Mouse (Mus musculus) hindbrain, embryonic 15.5 days (tissue): ENCODE data around the gene Igf2bp3. TPM values are rescaled to one million over a fixed set of nuclear protein-coding genes. Genes with fewer than 3 reads are reported as not detected.
A peak's percentile ranks its signal among the peaks of the same experiment; 100 is the strongest.

ENCODE experiments used
- ATAC-seq: fragments of 200-750 bp; cut with Nextera tagmentation; 2 replicates; pipeline ENCODE4 v1.8.0; 2017; ENCODE audit warnings: low read depth, moderate number of reproducible peaks, moderate TSS enrichment; ENCODE audit not compliant: low FRiP score
- H3K27ac ChIP-seq: fragments of 300-500 bp; sonication (generic); replicated peaks from 2 replicates; pipeline ENCODE4 v1.5.1; 2015; ENCODE audit warnings: mild to moderate bottlenecking, inconsistent platforms
- H3K27me3 ChIP-seq: fragments of 300-500 bp; sonication (generic); 2 replicates; pipeline ENCODE4 v1.6.1; 2015; ENCODE audit warnings: control low read depth, inconsistent platforms
- H3K36me3 ChIP-seq: fragments of 300-500 bp; sonication (generic); 2 replicates; pipeline ENCODE4 v1.6.1; 2015; ENCODE audit warnings: control low read depth, inconsistent platforms
- H3K4me1 ChIP-seq: fragments of 300-500 bp; sonication (generic); replicated peaks from 2 replicates; pipeline ENCODE4 v1.6.1; 2015; ENCODE audit warnings: control low read depth, inconsistent platforms
- H3K4me2 ChIP-seq: fragments of 300-500 bp; sonication (generic); 2 replicates; pipeline ENCODE4 v1.6.1; 2015; ENCODE audit warnings: moderate library complexity, mild to moderate bottlenecking, inconsistent platforms
- H3K4me3 ChIP-seq: fragments of 300-500 bp; sonication (generic); 2 replicates; pipeline ENCODE4 v1.5.1; 2015; ENCODE audit warnings: mild to moderate bottlenecking, inconsistent platforms
- H3K9ac ChIP-seq: fragments of 300-500 bp; sonication (generic); 2 replicates; pipeline ENCODE4 v1.6.1; 2015; ENCODE audit warnings: inconsistent platforms
- H3K9me3 ChIP-seq: fragments of 300-500 bp; sonication (generic); 2 replicates; pipeline ENCODE4 v1.6.1; 2016; ENCODE audit warnings: control low read depth, inconsistent platforms
- WGBS: fragments of 180-500 bp; shearing (Covaris S2); methylation state at CpG from one replicate; pipeline ENCODE4 v1.1.7; 2015; 5-methylcytosine and 5-hydroxymethylcytosine counted together
- polyA plus RNA-seq: library from polyadenylated mRNA; unstranded; fragments of >200 nt; fragmentation: Nextera tagmentation; extraction: Ambion mirVana; gene quantifications from 2 replicates; pipeline ENCODE4 v1.2.1, GENCODE M21; 2015

Gene Igf2bp3
- polyA plus RNA-seq, 1 experiment from 2014 or later: 24.9 TPM

DNA sequence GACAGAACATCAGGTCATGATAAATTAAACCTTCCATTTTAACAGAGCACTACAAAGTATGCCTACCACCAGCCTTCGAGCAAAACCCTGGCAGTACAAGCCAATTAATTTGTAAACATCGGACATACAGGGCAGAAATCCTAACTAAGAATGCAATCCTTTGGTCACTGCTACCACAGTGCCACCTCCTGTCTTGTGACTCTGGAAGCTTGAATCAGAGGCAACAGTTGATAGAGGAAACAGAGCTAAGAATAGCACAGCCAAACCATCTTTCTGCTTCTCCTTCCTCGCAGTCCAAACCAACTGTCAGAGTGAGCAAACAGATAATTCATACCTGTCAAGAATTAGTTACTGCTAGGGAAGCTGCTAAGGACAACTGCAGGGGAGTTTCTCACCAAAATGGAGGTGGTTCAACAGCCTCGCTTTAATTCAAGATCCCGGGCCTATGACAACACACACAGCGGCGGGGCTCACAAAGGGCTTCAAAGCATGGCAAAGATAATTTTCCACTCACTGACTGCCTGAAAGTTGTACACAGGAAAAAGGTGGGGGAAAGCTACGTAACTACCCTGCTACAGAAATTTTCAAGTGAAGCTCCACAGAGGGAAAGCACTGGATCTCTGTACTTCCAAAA lies 6.3 kb downstream of the Igf2bp3 start:
- peaks cover 6% of the 10 kb centered on the region; the same call in 1 of the 2 replicates for H3K36me3 ChIP-seq
- no peaks in the 10 kb centered on the region for H3K9me3 ChIP-seq
- no peak overlapping the region for H3K4me3 ChIP-seq
- 0 out of 2 replicates have a peak, but pooled peaks have one; percentile 40 for ATAC-seq
- no peak overlapping the region for H3K9ac ChIP-seq
- 0 out of 2 replicates have a peak overlapping the region, but pooled peaks have one; percentile 7 for H3K4me2 ChIP-seq
- 62% methylated on average over 8 of the region's 8 CpGs for WGBS
- no peaks in the 10 kb centered on the region for H3K27me3 ChIP-seq
- H3K27ac ChIP-seq: peak overlapping the region; percentile 42; the same call in 1 of the 2 replicates
- H3K4me1 ChIP-seq: peaks cover 45% of the 10 kb centered on the region

DNA sequence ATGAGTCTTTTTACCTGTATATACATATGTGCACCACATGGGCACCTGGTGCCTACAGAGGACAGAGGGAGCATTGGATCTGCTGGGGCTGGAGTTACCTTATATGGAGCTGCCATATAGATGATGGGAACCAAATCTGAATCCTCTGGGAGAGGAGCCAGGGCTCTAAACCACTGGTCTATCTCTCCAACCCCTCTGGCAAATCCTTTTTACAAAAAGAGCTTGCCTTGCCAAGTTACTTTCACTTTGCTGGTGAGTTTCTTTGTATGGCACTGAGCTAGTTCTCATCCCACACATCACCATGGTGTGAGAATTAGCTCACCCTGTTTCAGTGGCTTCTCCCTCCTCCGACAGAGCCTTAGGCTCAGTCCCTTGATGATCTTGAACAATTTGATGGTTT lies 8.3 kb downstream of the Igf2bp3 start:
- ATAC-seq: no peak
- Histone ChIP-seq H3K27me3 (no peaks in the 10 kb centered on the region), H3K27ac (no peak overlapping the region), H3K36me3 (peaks cover 6% of the 10 kb centered on the region; the same call in 1 of the 2 replicates), H3K9me3 (no peaks in the 10 kb centered on the region), H3K4me1 (peaks cover 28% of the 10 kb centered on the region), H3K4me2 (no peak overlapping the region), H3K9ac (no peak overlapping the region), H3K4me3 (no peak overlapping the region)
- WGBS: 70% methylated on average over 1 of the region's 1 CpGs

DNA sequence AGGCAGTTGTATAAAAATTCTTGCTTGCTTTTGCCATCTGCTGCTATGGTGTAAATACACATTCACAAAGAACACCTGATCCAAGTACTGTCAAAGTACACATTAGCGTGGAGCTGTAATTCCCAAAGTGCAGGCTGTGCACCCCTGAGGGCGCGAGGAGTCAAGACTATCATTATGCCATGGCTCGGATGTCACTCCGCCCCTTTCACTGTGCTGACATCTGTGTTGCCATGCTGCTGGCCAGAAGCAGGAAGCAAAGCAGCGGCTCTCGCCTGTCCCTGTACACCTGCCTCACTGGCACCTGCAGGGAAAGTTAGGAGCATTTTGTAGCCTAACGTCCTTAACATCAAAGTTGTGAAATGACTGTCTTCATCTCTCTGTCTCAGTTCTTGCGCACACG lies 19.6 kb downstream of the Igf2bp3 start:
- Histone ChIP-seq H3K9ac (no peak overlapping the region), H3K4me2 (no peak overlapping the region), H3K4me3 (no peak overlapping the region), H3K36me3 (no peaks in the 10 kb centered on the region), H3K27ac (no peak overlapping the region), H3K9me3 (no peaks in the 10 kb centered on the region), H3K27me3 (no peaks in the 10 kb centered on the region), H3K4me1 (no peaks in the 10 kb centered on the region)
- no peak for ATAC-seq
- WGBS: 79% methylated on average over 10 of the region's 10 CpGs

DNA sequence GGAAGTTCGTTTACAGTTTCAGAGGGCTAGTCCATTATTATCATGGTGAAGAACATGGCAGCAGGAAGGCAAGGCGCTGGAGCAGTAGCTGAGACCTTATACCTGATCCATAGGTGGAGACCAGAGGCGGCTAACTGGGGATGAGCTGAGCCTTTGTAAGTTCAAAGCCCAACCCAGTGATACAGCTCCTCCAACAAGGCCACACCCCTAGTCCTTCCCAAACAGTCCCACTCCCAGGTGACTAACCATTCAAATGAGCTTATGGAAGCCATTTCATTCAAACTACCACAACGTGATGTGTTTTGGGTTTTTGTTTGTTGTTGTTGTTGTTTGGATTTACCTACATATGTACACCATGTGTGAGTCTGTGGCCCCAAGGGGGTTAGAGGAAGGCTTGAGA lies 20.2 kb downstream of the Igf2bp3 start:
- H3K4me1 ChIP-seq: no peaks in the 10 kb centered on the region
- H3K9me3 ChIP-seq: no peaks in the 10 kb centered on the region
- WGBS: 95% methylated on average over 4 of the region's 4 CpGs
- ATAC-seq: no peak
- H3K27ac ChIP-seq: no peak overlapping the region
- H3K4me2 ChIP-seq: no peak overlapping the region
- H3K4me3 ChIP-seq: no peak overlapping the region
- no peaks in the 10 kb centered on the region for H3K36me3 ChIP-seq
- no peaks in the 10 kb centered on the region for H3K27me3 ChIP-seq
- no peak overlapping the region for H3K9ac ChIP-seq

DNA sequence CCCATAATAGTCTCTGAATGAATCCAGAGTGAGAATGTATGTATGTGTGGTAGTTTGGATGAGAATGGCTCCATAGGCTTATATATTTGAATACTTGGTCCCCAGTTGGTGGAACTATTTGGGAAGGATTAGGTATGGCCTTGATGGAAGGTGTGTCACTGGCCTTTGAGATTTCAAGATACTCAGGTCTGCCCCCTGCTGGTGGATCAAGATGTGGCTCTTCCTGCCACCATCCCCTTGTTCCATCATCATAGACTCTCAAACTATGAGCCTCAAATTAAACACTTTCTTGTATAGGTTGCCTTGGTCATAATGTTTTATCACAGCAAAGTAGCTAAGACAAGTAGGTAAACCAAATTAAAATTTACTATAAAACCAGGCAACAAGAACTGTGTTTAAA lies 25.4 kb downstream of the Igf2bp3 start:
- no peak overlapping the region for H3K4me2 ChIP-seq
- H3K4me1 ChIP-seq: no peaks in the 10 kb centered on the region
- H3K27me3 ChIP-seq: no peaks in the 10 kb centered on the region
- no peak overlapping the region for H3K9ac ChIP-seq
- H3K4me3 ChIP-seq: no peak overlapping the region
- no peak overlapping the region for H3K27ac ChIP-seq
- no peaks in the 10 kb centered on the region for H3K36me3 ChIP-seq
- no peak for ATAC-seq
- no peaks in the 10 kb centered on the region for H3K9me3 ChIP-seq

DNA sequence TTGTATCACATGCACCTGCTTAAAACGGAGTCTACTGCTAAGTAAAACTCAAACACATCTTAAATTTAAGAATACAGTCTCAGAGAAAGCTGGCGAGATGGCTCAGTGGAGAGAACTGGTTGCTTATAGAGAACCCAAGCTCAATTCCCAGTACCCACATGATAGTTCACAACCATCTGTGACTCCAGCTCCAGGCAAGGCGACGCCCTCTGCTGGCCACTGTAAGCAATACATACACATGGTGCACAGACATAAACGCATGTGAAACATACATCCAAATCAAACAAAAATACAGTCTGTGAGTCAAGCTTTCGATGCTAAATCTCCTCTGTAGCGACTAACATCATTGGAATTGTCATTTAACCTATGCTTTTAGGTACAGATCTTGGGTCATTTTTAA lies 27.5 kb downstream of the Igf2bp3 start:
- Histone ChIP-seq H3K4me1 (no peaks in the 10 kb centered on the region), H3K9me3 (no peaks in the 10 kb centered on the region), H3K4me3 (no peak overlapping the region), H3K27me3 (no peaks in the 10 kb centered on the region), H3K9ac (no peak overlapping the region), H3K27ac (no peak overlapping the region), H3K4me2 (no peak overlapping the region), H3K36me3 (no peaks in the 10 kb centered on the region)
- ATAC-seq: no peak
- 89% methylated on average over 7 of the region's 7 CpGs for whole genome bisulfite sequencing

DNA sequence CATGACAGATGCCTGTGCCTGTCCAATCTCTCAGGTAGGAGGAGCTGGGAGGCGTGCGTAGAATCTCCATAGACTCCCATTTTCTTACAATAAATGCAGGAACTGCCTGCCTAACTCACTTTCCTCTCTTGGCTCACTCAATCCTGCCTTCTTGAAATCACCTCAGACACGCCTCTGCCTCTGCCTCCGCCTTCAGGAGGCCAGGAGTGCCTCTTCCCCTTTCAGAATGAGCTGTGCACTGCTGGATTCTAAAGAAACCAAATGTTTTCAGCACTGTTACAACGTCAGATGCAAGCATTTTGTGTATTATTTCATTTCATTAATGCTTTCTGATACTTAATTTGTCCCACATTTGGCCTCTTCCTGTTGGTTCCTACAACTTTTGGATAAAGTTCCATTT lies 38.7 kb downstream of the Igf2bp3 start:
- Histone ChIP-seq H3K4me2 (no peak overlapping the region), H3K27ac (no peak overlapping the region), H3K4me3 (no peak overlapping the region), H3K27me3 (no peaks in the 10 kb centered on the region), H3K9me3 (no peaks in the 10 kb centered on the region), H3K36me3 (no peaks in the 10 kb centered on the region), H3K4me1 (0 out of 2 replicates have a peak, but pooled peaks cover 2% of the 10 kb centered on the region), H3K9ac (no peak overlapping the region)
- WGBS: 91% methylated on average over 5 of the region's 5 CpGs
- no peak for ATAC-seq

DNA sequence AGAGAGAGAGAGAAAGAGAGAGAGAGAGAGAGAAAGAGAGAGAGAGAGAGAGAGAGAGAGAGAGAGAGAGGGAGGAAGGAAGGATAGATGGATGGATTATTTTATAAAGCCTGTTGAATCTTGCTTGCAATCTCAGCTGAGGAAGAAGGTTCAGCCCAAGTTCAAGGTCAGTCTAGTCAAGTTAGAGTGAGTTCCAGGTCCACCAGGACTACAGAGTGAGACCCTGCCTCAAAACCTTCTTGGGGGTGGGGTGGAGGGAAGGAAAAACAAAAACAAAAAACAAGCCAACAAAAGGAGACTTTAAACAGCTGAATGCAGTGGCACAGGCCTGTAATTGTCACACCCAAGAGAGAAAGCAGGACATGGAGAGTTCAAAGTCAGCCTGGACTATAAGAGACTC lies 40.1 kb downstream of the Igf2bp3 start:
- no peak overlapping the region for H3K27ac ChIP-seq
- no peak for ATAC-seq
- no peaks in the 10 kb centered on the region for H3K9me3 ChIP-seq
- H3K4me2 ChIP-seq: no peak overlapping the region
- no peaks in the 10 kb centered on the region for H3K36me3 ChIP-seq
- H3K4me1 ChIP-seq: 0 out of 2 replicates have a peak, but pooled peaks cover 2% of the 10 kb centered on the region
- no peak overlapping the region for H3K4me3 ChIP-seq
- H3K27me3 ChIP-seq: no peaks in the 10 kb centered on the region
- H3K9ac ChIP-seq: no peak overlapping the region

DNA sequence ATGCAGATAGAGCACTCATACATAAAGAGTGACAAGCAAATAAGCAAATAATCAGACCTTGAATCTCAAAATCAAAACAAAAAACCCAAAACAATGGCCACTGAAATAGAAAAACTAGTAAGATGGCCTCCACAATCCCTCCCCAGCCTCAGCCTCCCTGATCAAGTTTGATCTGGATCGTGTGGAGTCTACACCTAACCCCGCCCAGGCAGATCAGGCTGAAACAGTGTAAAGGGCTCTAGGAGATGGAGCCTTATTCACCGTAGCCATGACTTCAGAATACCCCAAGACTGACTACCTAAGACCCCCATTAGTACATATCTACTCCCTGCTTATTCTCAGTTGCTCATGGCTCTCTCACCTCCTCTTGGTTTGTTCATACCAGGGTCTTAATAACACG lies 41.1 kb downstream of the Igf2bp3 start:
- 79% methylated on average over 4 of the region's 4 CpGs for WGBS

DNA sequence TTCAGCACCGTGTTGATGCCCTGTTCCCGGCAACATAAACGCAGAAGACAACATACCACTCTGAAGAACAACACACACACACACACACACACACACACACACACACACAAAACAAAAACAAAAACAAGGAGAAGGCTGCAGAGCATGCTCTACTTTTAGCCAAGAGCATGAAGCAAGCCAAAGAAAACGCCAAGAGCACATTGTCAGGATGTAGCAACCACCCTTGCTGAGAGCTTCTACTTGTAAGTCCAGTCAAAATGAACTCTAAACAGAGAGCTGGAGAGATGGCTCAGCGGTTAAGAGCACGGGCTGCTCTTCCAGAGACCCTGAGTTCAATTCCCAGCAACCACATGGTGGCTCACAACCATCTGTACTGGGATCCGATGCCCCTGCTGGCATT lies 41.5 kb downstream of the Igf2bp3 start:
- no peaks in the 10 kb centered on the region for H3K36me3 ChIP-seq

More for the DNA sequence above, 41.1 kb downstream of the Igf2bp3 start:
- Histone ChIP-seq H3K9me3 (no peaks in the 10 kb centered on the region), H3K27ac (no peak overlapping the region), H3K27me3 (no peaks in the 10 kb centered on the region), H3K4me1 (0 out of 2 replicates have a peak, but pooled peaks cover 2% of the 10 kb centered on the region), H3K36me3 (no peaks in the 10 kb centered on the region), H3K9ac (no peak overlapping the region), H3K4me2 (no peak overlapping the region), H3K4me3 (no peak overlapping the region)
- no peak for ATAC-seq

DNA sequence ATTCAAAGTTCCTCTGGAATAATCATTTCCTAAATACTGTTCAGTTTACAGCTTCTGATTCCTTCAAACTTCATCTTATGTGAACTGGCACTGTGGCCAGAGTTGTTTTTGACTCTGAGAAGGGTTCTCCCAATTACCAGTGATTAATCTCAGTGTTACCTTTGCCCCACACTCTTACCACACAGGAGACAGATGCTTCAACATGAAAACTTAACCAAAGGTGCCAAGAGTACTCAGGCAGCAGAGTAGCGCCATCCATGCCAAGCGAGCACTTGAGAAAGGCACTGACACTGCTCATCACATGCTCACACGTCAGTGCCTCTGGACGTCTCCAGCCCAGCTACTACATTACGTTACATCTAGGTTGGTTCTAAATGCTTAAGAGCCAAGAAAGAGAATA lies 43.5 kb downstream of the Igf2bp3 start:
- ATAC-seq: no peak
- Histone ChIP-seq H3K4me1 (0 out of 2 replicates have a peak, but pooled peaks cover 3% of the 10 kb centered on the region), H3K4me2 (no peak overlapping the region), H3K36me3 (no peaks in the 10 kb centered on the region), H3K27me3 (no peaks in the 10 kb centered on the region), H3K27ac (no peak overlapping the region), H3K9me3 (no peaks in the 10 kb centered on the region), H3K4me3 (no peak overlapping the region), H3K9ac (no peak overlapping the region)
- 85% methylated on average over 5 of the region's 5 CpGs for WGBS

More for the DNA sequence above, 41.5 kb downstream of the Igf2bp3 start:
- 0 out of 2 replicates have a peak, but pooled peaks cover 2% of the 10 kb centered on the region for H3K4me1 ChIP-seq
- H3K27ac ChIP-seq: no peak overlapping the region
- no peak overlapping the region for H3K9ac ChIP-seq
- no peak overlapping the region for H3K4me2 ChIP-seq
- no peaks in the 10 kb centered on the region for H3K27me3 ChIP-seq
- no peak overlapping the region for H3K4me3 ChIP-seq
- ATAC-seq: no peak
- no peaks in the 10 kb centered on the region for H3K9me3 ChIP-seq
- 87% methylated on average over 7 of the region's 7 CpGs for WGBS

DNA sequence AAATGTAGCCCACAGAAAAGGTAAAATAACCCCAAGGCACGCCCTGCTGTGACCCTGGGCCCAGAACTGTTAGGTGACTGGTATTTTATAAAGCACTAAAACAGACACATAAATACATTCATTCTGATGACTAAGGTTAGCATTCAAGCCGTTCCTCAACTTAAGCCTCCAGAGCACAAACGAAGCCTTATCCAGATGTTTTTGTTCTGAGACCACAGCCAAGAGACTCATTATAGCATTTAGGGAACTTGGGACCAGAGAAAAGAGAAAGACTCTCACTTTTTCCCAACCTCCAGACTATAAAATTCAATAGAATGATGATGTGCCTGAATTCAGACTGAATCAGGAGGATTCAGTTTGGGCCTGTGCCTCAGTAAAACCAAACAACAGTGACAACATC lies 46.1 kb downstream of the Igf2bp3 start:
- 68% methylated on average over 3 of the region's 3 CpGs for WGBS
- no peak overlapping the region for H3K27ac ChIP-seq
- no peaks in the 10 kb centered on the region for H3K9me3 ChIP-seq
- no peak overlapping the region for H3K4me2 ChIP-seq
- no peak overlapping the region for H3K4me3 ChIP-seq
- no peaks in the 10 kb centered on the region for H3K36me3 ChIP-seq
- H3K9ac ChIP-seq: no peak overlapping the region
- H3K27me3 ChIP-seq: no peaks in the 10 kb centered on the region
- ATAC-seq: no peak
- 0 out of 2 replicates have a peak, but pooled peaks cover 3% of the 10 kb centered on the region for H3K4me1 ChIP-seq

DNA sequence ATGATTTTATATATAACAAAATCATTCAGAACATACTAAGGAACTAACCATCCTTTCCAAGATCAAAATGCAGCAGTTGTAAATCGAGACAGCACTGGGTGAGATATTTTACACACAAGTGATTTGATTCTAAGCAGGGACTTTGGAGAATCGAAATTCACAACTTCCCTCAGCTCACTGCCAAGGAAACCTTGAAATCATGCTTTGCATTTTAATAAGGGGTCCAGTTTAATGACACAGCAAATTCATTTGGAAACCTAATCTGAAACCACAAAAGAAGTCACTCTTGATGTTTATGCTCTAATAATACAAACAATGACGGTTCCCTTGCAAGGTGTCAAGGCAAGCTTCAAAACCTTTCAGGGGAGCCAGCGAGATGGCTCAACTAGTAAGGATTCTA lies 47.4 kb downstream of the Igf2bp3 start:
- ATAC-seq: no peak
- no peak overlapping the region for H3K27ac ChIP-seq
- H3K27me3 ChIP-seq: no peaks in the 10 kb centered on the region
- WGBS: 32% methylated on average over 4 of the region's 4 CpGs
- no peaks in the 10 kb centered on the region for H3K9me3 ChIP-seq
- no peak overlapping the region for H3K4me3 ChIP-seq
- no peak overlapping the region for H3K4me2 ChIP-seq
- 0 out of 2 replicates have a peak, but pooled peaks cover 3% of the 10 kb centered on the region for H3K4me1 ChIP-seq
- H3K9ac ChIP-seq: no peak overlapping the region
- no peaks in the 10 kb centered on the region for H3K36me3 ChIP-seq
